Mouse (Mus musculus) C2C12 (cell line): Measurements from ENCODE around the gene Sox6. TPM values are rescaled to one million over a fixed set of nuclear protein-coding genes. Genes with fewer than 3 reads are reported as not detected.

Experiments
- H3K27me3 ChIP-seq: one replicate; pipeline ENCODE4 v1.6.1; 2011; ENCODE audit not compliant: control insufficient read depth, insufficient read depth, insufficient read length
- H3K36me3 ChIP-seq: one replicate; pipeline ENCODE4 v1.6.1; 2011; ENCODE audit not compliant: control insufficient read depth, insufficient read depth
- H3K4me3 ChIP-seq: one replicate; pipeline ENCODE4 v1.5.1; 2011; ENCODE audit warnings: mild to moderate bottlenecking, control low read depth; ENCODE audit not compliant: poor library complexity, insufficient read depth, severe bottlenecking
- H3K79me2 ChIP-seq: one replicate; pipeline ENCODE4 v1.6.1; 2011; ENCODE audit not compliant: control insufficient read depth, insufficient read depth
- H3K79me3 ChIP-seq: one replicate; pipeline ENCODE4 v1.6.1; 2011; ENCODE audit warnings: low read depth, control low read depth
- H3ac ChIP-seq: one replicate; pipeline ENCODE3; 2011; ENCODE audit warnings: low read depth; ENCODE audit not compliant: control insufficient read depth, insufficient read length
- CEBPB ChIP-seq: IDR thresholded peaks from one replicate; pipeline ENCODE4 v1.6.1; 2011; ENCODE audit warnings: low read depth, mild to moderate bottlenecking, control low read depth, moderate library complexity
- CTCF ChIP-seq: IDR thresholded peaks from one replicate; pipeline ENCODE4 v1.5.1; 2011; ENCODE audit not compliant: control insufficient read depth, insufficient read depth, insufficient read length
- FOSL1 ChIP-seq: IDR thresholded peaks from one replicate; pipeline ENCODE4 v1.8.0; 2011; ENCODE audit warnings: mild to moderate bottlenecking, low read length; ENCODE audit not compliant: poor library complexity, insufficient read depth, severe bottlenecking
- MAX ChIP-seq: IDR thresholded peaks from one replicate; pipeline ENCODE4 v1.6.1; 2011; ENCODE audit warnings: mild to moderate bottlenecking, control low read depth
- MYOD1 ChIP-seq: IDR thresholded peaks from one replicate; pipeline ENCODE4 v1.6.1; 2011; ENCODE audit warnings: low read depth; ENCODE audit not compliant: control insufficient read depth, insufficient read length
- MYOG ChIP-seq: IDR thresholded peaks from one replicate; pipeline ENCODE4 v1.6.1; 2011; ENCODE audit not compliant: control insufficient read depth, insufficient read length; ENCODE audit errors: extremely low read depth
- USF1 ChIP-seq: IDR thresholded peaks from one replicate; pipeline ENCODE4 v1.6.1; 2011; ENCODE audit warnings: low read depth, mild to moderate bottlenecking, control low read depth, moderate library complexity
- polyA plus RNA-seq: library from polyadenylated mRNA; unstranded; fragments of >200 nt; fragmentation: generic; extraction: Trizol; gene quantifications from one replicate; pipeline ENCODE4 v1.2.1, GENCODE M21; 2012; ENCODE audit warnings: missing spikeins

The Sox6 gene
- polyA plus RNA-seq, 1 experiment, result 0.08 TPM

- H3K79me2 ChIP-seq, result no peaks in the 10 kb centered on the region
- no peak overlapping the region for H3K4me3 ChIP-seq
- no peaks in the 10 kb centered on the region for H3K36me3 ChIP-seq
- TF ChIP-seq MAX (no peak), FOSL1 (no peak), MYOG (no peak), MYOD1 (no peak), CEBPB (no peak), CTCF (no peak), USF1 (no peak)
- no peaks in the 10 kb centered on the region for H3K27me3 ChIP-seq
- H3K79me3 ChIP-seq, result no peaks in the 10 kb centered on the region
- no peak overlapping the region for H3ac ChIP-seq
These were observed 474.1 kb downstream of the Sox6 start for GRCm38 (mm10) chr7:115564359-115565059.

- H3K79me3 ChIP-seq, result no peaks in the 10 kb centered on the region
- TF ChIP-seq MAX, result no peak
- no peak overlapping the region for H3ac ChIP-seq
- H3K27me3 ChIP-seq, result no peaks in the 10 kb centered on the region
- H3K4me3 ChIP-seq, result no peak overlapping the region
- no peaks in the 10 kb centered on the region for H3K36me3 ChIP-seq
- H3K79me2 ChIP-seq, result no peaks in the 10 kb centered on the region
These were observed 481.9 kb downstream of the Sox6 start for GRCm38 (mm10) chr7:115556677-115557076.

- TF ChIP-seq MYOD1, result no peak
- no peak for TF ChIP-seq CEBPB
- no peaks in the 10 kb centered on the region for H3K36me3 ChIP-seq
- no peak overlapping the region for H3K4me3 ChIP-seq
- no peak overlapping the region for H3ac ChIP-seq
- H3K79me2 ChIP-seq, result no peaks in the 10 kb centered on the region
- no peaks in the 10 kb centered on the region for H3K27me3 ChIP-seq
- no peaks in the 10 kb centered on the region for H3K79me3 ChIP-seq
These were observed 488.3 kb downstream of the Sox6 start for GRCm38 (mm10) chr7:115550197-115550804.

- Histone ChIP-seq H3K79me3 (no peaks in the 10 kb centered on the region), H3K27me3 (no peaks in the 10 kb centered on the region), H3ac (no peak overlapping the region), H3K4me3 (no peak overlapping the region), H3K79me2 (no peaks in the 10 kb centered on the region), H3K36me3 (no peaks in the 10 kb centered on the region)
- TF ChIP-seq CTCF (no peak), USF1 (no peak), MAX (no peak), CEBPB (no peak)
These were observed 488.9 kb downstream of the Sox6 start for GRCm38 (mm10) chr7:115549670-115550069.

DNA sequence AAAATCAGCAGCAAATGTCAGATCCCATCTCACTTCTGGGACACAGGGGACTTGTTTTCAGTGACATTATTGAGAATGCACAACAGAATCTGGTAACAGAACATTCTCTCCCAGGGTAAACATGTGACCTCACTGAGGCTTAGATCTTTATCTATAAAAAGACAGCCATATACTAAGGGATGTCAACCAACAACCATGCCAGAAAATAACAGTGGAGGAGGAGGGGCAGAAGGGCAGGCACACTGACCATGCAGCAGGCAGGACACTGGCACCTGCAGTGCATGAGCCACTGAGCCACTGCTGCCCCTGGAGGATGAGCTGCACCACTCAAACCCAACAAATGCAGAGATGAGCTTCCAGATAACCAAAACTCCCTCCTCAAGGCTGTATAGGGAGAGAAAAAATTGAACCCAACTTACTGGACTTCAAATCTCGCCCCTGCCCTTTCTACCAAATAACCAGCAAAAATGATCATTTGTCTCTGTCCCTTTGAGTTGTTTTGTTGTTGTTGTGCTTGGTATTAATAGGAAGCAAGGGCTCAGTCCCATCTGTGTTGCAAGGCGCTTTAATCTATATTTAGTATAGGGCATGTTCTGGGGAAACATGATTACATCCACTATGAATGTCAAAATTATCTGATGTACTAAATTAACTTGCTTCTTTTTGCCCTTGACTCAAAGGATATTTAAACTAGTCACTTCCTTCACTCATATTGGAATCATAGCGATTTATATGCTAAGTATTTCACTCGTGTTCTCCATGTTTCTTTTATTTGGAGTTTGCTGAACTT, 492.8 kb downstream of the Sox6 start:
- Histone ChIP-seq H3K79me2 (no peaks in the 10 kb centered on the region), H3K27me3 (no peaks in the 10 kb centered on the region), H3ac (no peak overlapping the region), H3K79me3 (no peaks in the 10 kb centered on the region), H3K36me3 (no peaks in the 10 kb centered on the region), H3K4me3 (no peak overlapping the region)
- TF ChIP-seq MAX, result no peak
- no peak for TF ChIP-seq CEBPB
- TF ChIP-seq CTCF, result no peak
- TF ChIP-seq FOSL1, result no peak
- no peak for TF ChIP-seq MYOG
- no peak for TF ChIP-seq MYOD1
- no peak for TF ChIP-seq USF1

- H3K4me3 ChIP-seq, result no peak overlapping the region
- H3ac ChIP-seq, result no peak overlapping the region
- H3K27me3 ChIP-seq, result no peaks in the 10 kb centered on the region
- no peaks in the 10 kb centered on the region for H3K79me2 ChIP-seq
- no peaks in the 10 kb centered on the region for H3K36me3 ChIP-seq
- no peaks in the 10 kb centered on the region for H3K79me3 ChIP-seq
- TF ChIP-seq MYOD1, result no peak
These were observed 495.0 kb downstream of the Sox6 start for GRCm38 (mm10) chr7:115543596-115543995.
